Mouse (Mus musculus) heart, embryonic 11.5 days (tissue): Measurements from ENCODE around the gene Prkg2. TPM values are rescaled to one million over a fixed set of nuclear protein-coding genes. Genes with fewer than 3 reads are reported as not detected.

Experiments
- ATAC-seq: fragments of 200-750 bp; cut with Nextera tagmentation; replicated peaks from 2 replicates; pipeline ENCODE4 v1.8.0; 2017; ENCODE audit warnings: moderate library complexity; ENCODE audit not compliant: insufficient number of reproducible peaks, low FRiP score, low TSS enrichment
- H3K27ac ChIP-seq: fragments of 300-500 bp; sonication (generic); 2 replicates; pipeline ENCODE4 v1.5.1; 2014; ENCODE audit warnings: mild to moderate bottlenecking, low read depth, low read length
- H3K27me3 ChIP-seq: fragments of 300-500 bp; sonication (generic); 2 replicates; pipeline ENCODE4 v1.6.1; 2014; ENCODE audit warnings: mild to moderate bottlenecking, low read length, mixed read lengths; ENCODE audit not compliant: control insufficient read depth, insufficient read depth
- H3K36me3 ChIP-seq: fragments of 300-500 bp; sonication (generic); 2 replicates; pipeline ENCODE4 v1.6.1; 2014; ENCODE audit warnings: mild to moderate bottlenecking, low read length, moderate library complexity, mixed read lengths; ENCODE audit not compliant: control insufficient read depth, insufficient read depth
- H3K4me1 ChIP-seq: fragments of 300-500 bp; sonication (generic); 2 replicates; pipeline ENCODE4 v1.6.1; 2014; ENCODE audit warnings: low read length; ENCODE audit not compliant: control insufficient read depth, insufficient read depth
- H3K4me2 ChIP-seq: fragments of 300-500 bp; sonication (generic); 2 replicates; pipeline ENCODE4 v1.6.1; 2014; ENCODE audit warnings: mild to moderate bottlenecking, moderate library complexity
- H3K4me3 ChIP-seq: fragments of 300-500 bp; sonication (generic); 2 replicates; pipeline ENCODE4 v1.5.1; 2014; ENCODE audit warnings: low read depth, low read length
- H3K9ac ChIP-seq: fragments of 300-500 bp; sonication (generic); 2 replicates; pipeline ENCODE4 v1.6.1; 2014; ENCODE audit warnings: mild to moderate bottlenecking, low read depth, low read length, moderate library complexity
- H3K9me3 ChIP-seq: fragments of 300-500 bp; sonication (generic); replicated peaks from 2 replicates; pipeline ENCODE4 v1.6.1; 2016; ENCODE audit warnings: low read length; ENCODE audit not compliant: control insufficient read depth
- WGBS: fragments of 180-500 bp; shearing (Covaris S2); extraction: QIAGEN DNeasy Blood & Tissue Kit; methylation state at CpG from one replicate; pipeline ENCODE4 v1.1.7; 2014; ENCODE audit not compliant: insufficient replicate concordance; 5-methylcytosine and 5-hydroxymethylcytosine counted together
- polyA plus RNA-seq: library from polyadenylated mRNA; unstranded; fragments of >200 nt; fragmentation: Nextera tagmentation; extraction: Ambion mirVana; gene quantifications from 2 replicates; pipeline ENCODE4 v1.2.1, GENCODE M21; 2014

Prkg2 gene
- polyA plus RNA-seq, 1 experiment from 2014 or later, result 0.54 TPM

DNA sequence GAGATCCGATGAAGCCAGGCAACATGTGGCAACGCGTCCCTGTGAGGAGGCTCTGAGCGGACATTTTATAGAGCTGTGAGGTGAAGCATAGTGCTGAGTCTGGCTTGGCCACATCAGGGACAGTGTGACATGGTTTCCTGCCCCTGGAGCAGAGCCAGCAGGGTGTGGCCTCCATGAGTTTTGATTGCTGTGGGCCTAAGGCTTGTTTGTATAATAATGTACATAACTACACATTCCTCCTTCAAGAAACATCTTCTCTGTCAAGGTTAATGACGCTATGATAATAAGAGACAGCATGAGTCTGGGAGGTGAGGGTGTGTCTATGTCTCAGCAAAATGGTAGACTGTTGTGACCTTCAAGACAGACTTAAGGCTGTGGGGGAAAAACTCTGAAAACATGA, 118.4 kb downstream of the Prkg2 start:
- H3K4me1 ChIP-seq, result no peaks in the 10 kb centered on the region
- H3K9ac ChIP-seq, result no peak overlapping the region
- H3K36me3 ChIP-seq, result no peaks in the 10 kb centered on the region
- WGBS, result 87% methylated on average over 5 of the region's 5 CpGs
- H3K27ac ChIP-seq, result no peak overlapping the region
- no peak for ATAC-seq
- no peaks in the 10 kb centered on the region for H3K27me3 ChIP-seq
- no peaks in the 10 kb centered on the region for H3K9me3 ChIP-seq
- H3K4me2 ChIP-seq, result no peak overlapping the region
- H3K4me3 ChIP-seq, result no peak overlapping the region

GRCm38 (mm10) chr5:98902339-98902738, 134.8 kb downstream of the Prkg2 start:
- no peaks in the 10 kb centered on the region for H3K36me3 ChIP-seq
- H3K9ac ChIP-seq, result no peak overlapping the region
- no peaks in the 10 kb centered on the region for H3K9me3 ChIP-seq
- H3K4me1 ChIP-seq, result no peaks in the 10 kb centered on the region
- WGBS, result 56% methylated on average over 4 of the region's 4 CpGs
- H3K4me3 ChIP-seq, result no peak overlapping the region
- H3K4me2 ChIP-seq, result no peak overlapping the region
- ATAC-seq, result no peak
- no peak overlapping the region for H3K27ac ChIP-seq
- no peaks in the 10 kb centered on the region for H3K27me3 ChIP-seq

GRCm38 (mm10) chr5:98900926-98901325, 136.2 kb downstream of the Prkg2 start:
- no peaks in the 10 kb centered on the region for H3K36me3 ChIP-seq
- H3K4me2 ChIP-seq, result no peak overlapping the region
- no peak overlapping the region for H3K4me3 ChIP-seq
- H3K4me1 ChIP-seq, result no peaks in the 10 kb centered on the region
- no peaks in the 10 kb centered on the region for H3K27me3 ChIP-seq
- H3K9me3 ChIP-seq, result no peaks in the 10 kb centered on the region
- WGBS, result 76% methylated on average over 5 of the region's 5 CpGs
- no peak for ATAC-seq
- H3K27ac ChIP-seq, result no peak overlapping the region
- H3K9ac ChIP-seq, result no peak overlapping the region

GRCm38 (mm10) chr5:98897946-98898345, 139.2 kb downstream of the Prkg2 start:
- H3K4me3 ChIP-seq, result no peak overlapping the region
- no peaks in the 10 kb centered on the region for H3K36me3 ChIP-seq
- ATAC-seq, result no peak
- H3K27me3 ChIP-seq, result no peaks in the 10 kb centered on the region
- H3K9me3 ChIP-seq, result no peaks in the 10 kb centered on the region
- H3K27ac ChIP-seq, result no peak overlapping the region
- no peak overlapping the region for H3K4me2 ChIP-seq
- H3K9ac ChIP-seq, result no peak overlapping the region
- H3K4me1 ChIP-seq, result no peaks in the 10 kb centered on the region

- Histone ChIP-seq H3K4me2 (no peak overlapping the region), H3K4me1 (no peaks in the 10 kb centered on the region), H3K36me3 (no peaks in the 10 kb centered on the region), H3K27ac (no peak overlapping the region), H3K4me3 (no peak overlapping the region), H3K27me3 (no peaks in the 10 kb centered on the region), H3K9ac (no peak overlapping the region), H3K9me3 (no peaks in the 10 kb centered on the region)
- no peak for ATAC-seq
- WGBS, result 84% methylated on average over 3 of the region's 3 CpGs
Observed at GRCm38 (mm10) chr5:98894281-98894680, 142.9 kb downstream of the Prkg2 start.

GRCm38 (mm10) chr5:98890544-98891050, 146.6 kb downstream of the Prkg2 start:
- Histone ChIP-seq H3K9me3 (no peaks in the 10 kb centered on the region), H3K9ac (no peak overlapping the region), H3K27ac (no peak overlapping the region), H3K36me3 (no peaks in the 10 kb centered on the region), H3K4me1 (no peaks in the 10 kb centered on the region), H3K27me3 (no peaks in the 10 kb centered on the region), H3K4me2 (no peak overlapping the region), H3K4me3 (no peak overlapping the region)
- ATAC-seq, result no peak
- WGBS, result 73% methylated on average over 2 of the region's 2 CpGs

- WGBS, result 63% methylated on average over 3 of the region's 3 CpGs
- H3K27me3 ChIP-seq, result no peaks in the 10 kb centered on the region
- no peaks in the 10 kb centered on the region for H3K4me1 ChIP-seq
Observed at GRCm38 (mm10) chr5:98882096-98882495, 155.1 kb downstream of the Prkg2 start.

More at GRCm38 (mm10) chr5:98882096-98882495, 155.1 kb downstream of the Prkg2 start:
- no peak for ATAC-seq
- no peak overlapping the region for H3K4me3 ChIP-seq
- no peaks in the 10 kb centered on the region for H3K9me3 ChIP-seq
- no peak overlapping the region for H3K9ac ChIP-seq
- H3K36me3 ChIP-seq, result no peaks in the 10 kb centered on the region
- no peak overlapping the region for H3K4me2 ChIP-seq
- H3K27ac ChIP-seq, result no peak overlapping the region

Other genes starting within 250 kb of the Prkg2 start
- gene Bmp3, start 182.9 kb downstream of the Prkg2 start, polyA plus RNA-seq, result 0.14 and 0.54 TPM in 2 replicates